Mouse (Mus musculus) brown adipose tissue, adult 24 weeks (tissue): ENCODE results near the gene Apoa1. TPM values are rescaled to one million over a fixed set of nuclear protein-coding genes. Genes with fewer than 3 reads are reported as not detected.

ENCODE experiments used
- H3K27ac ChIP-seq: fragments of 200-500 bp; replicated peaks from 2 replicates; pipeline ENCODE4 v1.5.1; 2012; ENCODE audit warnings: low read depth, mild to moderate bottlenecking, low read length
- H3K4me1 ChIP-seq: fragments of 200-500 bp; 2 replicates; pipeline ENCODE4 v1.6.1; 2012; ENCODE audit warnings: low read length, mixed read lengths; ENCODE audit not compliant: control insufficient read depth, insufficient read depth, insufficient read length
- H3K4me3 ChIP-seq: fragments of 200-500 bp; 2 replicates; pipeline ENCODE4 v1.5.1; 2012; ENCODE audit warnings: low read depth, mild to moderate bottlenecking, low read length, moderate library complexity; ENCODE audit not compliant: insufficient read depth
- polyA plus RNA-seq: library from polyadenylated mRNA; stranded (reverse); fragments of >200 nt; gene quantifications from 2 replicates; pipeline ENCODE4 v1.2.4, GENCODE M21; 2012; ENCODE audit not compliant: missing spikeins, insufficient read depth, insufficient read length

Gene Apoa1
- 6.7 TPM in 1 of 2 replicates, not detected in the other for polyA plus RNA-seq

DNA sequence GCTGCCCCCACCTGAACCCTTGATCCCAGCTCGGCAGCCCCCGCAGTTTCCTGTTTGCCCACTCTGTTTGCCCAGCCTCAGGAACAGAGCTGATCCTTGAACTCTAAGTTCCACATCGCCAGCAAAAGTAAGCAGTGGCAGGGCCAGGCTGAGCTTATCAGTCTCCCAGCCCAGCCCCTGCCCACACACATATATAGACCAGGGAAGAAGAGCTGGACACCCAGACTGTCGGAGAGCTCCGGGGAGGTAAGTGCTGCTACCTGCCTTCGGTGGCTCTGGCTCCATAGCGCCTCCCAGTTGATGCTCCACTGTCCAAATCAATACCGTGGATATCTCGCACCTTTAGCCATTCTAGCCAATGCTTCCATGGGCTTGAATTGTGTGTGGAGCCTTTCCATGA lies at the start of gene Apoa1:
Gene Apoa1, plus strand, starts transcription at position 90 of the 400 bp plus-strand sequence.
- no peak within 1 kb of the TSS for H3K4me3 ChIP-seq
- no peak within 1 kb of the TSS for H3K27ac ChIP-seq

DNA sequence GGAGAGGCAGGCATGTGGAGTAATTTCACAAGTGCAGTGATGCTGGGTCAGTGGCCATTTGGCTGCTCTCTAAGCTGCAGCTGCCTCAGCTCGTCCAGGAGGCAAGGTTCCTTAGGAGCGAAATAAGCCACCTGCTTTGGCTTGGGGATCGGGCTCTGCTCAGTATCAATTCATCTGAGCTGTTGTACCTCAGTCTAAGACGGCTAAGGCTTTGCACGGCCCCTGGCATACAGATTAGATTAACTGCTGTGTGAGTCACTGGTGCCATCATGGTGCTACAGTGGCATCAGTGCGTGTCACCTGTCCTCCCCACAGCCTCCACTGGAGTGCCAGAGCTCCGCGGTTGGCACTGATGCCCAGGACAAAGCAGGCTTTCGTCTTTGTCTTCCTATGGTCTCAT lies 49.8 kb upstream of the Apoa1 start:
- H3K4me3 ChIP-seq, result no peak overlapping the region
- H3K4me1 ChIP-seq, result peaks cover 11% of the 10 kb centered on the region
- no peak overlapping the region for H3K27ac ChIP-seq

More for the DNA sequence above, at the start of gene Apoa1:
- no peaks in the 10 kb centered on the region for H3K4me1 ChIP-seq

DNA sequence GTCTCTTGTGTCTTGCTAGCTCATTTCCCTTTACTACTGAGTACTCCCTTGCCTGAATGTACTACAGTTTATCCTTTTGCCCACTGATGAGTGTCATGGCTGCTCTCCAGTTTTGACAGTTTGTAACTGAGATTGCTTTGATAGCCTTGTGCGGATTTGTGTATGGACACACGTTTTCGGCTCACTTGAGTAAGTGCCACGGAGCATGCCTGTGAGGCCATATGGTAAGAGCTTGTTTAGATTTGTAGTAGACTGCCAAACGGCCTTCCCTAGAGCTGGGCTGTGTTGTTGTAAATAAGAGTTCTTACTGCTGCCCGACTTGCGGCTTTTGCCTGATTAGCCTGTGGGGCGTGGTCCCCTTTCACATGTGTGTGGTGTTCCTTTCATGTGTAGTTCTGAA lies 47.1 kb upstream of the Apoa1 start:
- Histone ChIP-seq H3K4me3 (no peak overlapping the region), H3K4me1 (peaks cover 7% of the 10 kb centered on the region; the same call in 1 of the 2 replicates), H3K27ac (no peak overlapping the region)

DNA sequence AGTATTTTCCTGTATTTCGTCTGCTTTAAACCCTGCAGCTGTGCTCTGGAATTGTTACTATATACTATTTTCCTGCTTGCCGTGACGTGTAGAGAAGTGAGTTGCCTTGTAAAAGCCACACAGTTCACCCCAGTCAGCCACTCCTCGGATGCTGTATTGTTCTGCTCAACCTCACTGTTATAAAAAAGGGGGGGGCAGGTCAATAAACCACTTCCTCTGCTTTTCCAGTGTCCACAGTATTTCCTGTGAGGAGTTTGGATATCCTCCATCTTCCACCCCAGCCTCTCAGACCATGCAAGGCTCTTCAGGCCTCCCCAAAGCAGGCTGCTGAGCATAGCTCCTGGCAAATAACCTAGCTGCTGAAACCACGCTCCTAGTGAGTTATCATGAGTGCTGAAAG lies 43.8 kb upstream of the Apoa1 start:
- Histone ChIP-seq H3K27ac (peak overlapping the region; percentile 81), H3K4me3 (no peak overlapping the region), H3K4me1 (peaks cover 4% of the 10 kb centered on the region; the same call in 1 of the 2 replicates)

DNA sequence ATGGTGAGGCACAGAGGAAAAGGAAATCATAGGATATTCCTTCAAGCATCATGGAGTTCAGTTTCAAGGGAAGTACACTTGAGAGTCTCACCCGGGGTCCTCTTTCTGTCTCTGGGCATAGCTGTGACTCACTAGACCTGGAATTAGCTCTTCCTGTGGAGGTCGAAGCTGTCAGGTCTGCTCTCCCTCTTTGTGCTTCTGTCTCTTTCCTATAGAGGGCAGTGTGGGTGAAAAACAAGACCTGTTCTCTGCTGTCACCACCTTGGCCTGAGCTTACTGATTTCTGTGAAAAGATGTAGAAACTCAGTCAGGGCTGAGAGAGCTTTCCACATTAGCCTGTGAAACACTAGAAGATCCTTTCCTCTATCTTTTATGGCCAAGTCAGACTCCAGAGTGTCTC lies 43.2 kb upstream of the Apoa1 start:
- H3K4me3 ChIP-seq, result no peak overlapping the region
- peak overlapping the region; percentile 11; the same call in 1 of the 2 replicates for H3K27ac ChIP-seq
- H3K4me1 ChIP-seq, result peaks cover 4% of the 10 kb centered on the region; the same call in 1 of the 2 replicates

DNA sequence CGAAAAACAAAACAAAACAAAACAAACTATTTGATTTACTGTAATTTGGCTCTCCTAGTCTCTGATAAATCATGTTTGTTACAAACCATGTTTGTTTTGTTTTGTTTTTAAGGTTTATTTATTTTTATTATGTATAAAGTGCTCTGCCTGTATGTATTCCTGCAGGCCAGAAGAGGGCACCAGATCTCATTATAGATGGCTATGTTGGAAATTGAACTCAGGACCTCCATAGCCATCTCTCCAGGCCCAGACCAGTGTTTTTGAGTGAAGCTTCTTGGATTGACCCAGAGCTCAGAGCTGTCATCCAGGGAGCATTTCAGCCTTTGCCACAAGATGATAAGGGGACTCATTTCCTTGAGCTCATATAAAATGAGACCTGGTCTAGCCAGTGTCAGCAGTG lies 42.0 kb upstream of the Apoa1 start:
- peaks cover 4% of the 10 kb centered on the region; the same call in 1 of the 2 replicates for H3K4me1 ChIP-seq
- no peak overlapping the region for H3K4me3 ChIP-seq
- H3K27ac ChIP-seq, result no peak overlapping the region

DNA sequence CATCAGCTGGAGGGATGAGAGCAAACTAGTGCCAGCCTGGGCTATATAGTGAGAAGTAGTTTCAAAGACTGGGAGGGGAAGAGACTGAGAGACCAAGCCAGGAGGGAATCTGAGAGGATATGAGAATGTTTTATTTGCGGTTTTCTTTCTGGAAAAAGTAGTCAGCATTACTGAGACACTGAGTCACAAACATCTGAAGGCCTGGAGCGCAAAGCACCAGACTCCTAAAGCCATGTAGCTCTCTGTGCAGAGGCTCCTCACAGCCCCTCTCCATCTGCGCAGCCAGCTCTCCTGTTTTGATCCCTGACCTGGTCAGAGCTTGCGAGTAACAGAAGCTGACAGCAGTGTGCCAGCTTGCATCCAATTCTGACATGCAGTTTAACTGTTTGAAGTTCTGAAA lies 40.0 kb upstream of the Apoa1 start:
- H3K4me3 ChIP-seq, result no peak overlapping the region
- H3K27ac ChIP-seq, result no peak overlapping the region
- peaks cover 4% of the 10 kb centered on the region; the same call in 1 of the 2 replicates for H3K4me1 ChIP-seq

DNA sequence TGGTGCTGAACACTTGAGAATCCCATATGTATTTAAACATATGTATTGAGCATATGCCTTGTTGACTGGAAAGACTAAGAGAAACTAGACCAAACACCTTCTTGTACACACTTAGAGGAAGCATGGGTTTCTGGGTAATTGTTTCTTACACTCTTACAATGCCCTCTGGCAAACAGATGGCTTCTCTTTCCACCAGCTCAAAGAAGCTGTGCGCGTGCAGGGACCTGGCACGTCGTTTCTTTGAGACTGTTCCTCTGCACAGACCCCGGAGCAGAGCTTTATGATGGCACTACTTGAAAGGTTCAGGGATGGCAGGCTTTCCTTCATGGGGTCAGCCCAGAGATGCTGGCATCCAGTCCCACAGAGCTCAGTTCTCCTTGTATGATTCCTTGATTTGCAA lies 39.4 kb upstream of the Apoa1 start:
- peaks cover 2% of the 10 kb centered on the region; the same call in 1 of the 2 replicates for H3K4me1 ChIP-seq
- H3K27ac ChIP-seq, result no peak overlapping the region
- H3K4me3 ChIP-seq, result no peak overlapping the region

DNA sequence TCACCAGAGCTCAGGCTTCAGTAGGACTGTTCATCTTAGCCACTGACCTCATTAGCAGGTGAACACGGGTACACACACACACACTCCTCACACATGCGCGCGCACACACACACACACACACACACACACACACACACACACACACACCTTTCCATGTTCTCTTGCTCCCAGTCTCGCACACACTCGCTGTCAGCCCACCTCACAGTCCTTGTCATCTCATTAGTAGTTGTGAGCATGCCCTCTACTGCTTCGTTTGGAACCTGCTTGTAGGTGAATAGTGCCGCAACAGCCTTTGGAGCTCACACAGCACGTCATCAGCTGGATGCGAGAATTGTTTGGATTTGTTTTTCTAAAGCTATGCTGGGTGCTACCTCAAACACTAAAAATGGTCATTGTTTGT lies 39.0 kb upstream of the Apoa1 start:
- Histone ChIP-seq H3K4me1 (no peaks in the 10 kb centered on the region), H3K27ac (no peak overlapping the region), H3K4me3 (no peak overlapping the region)

DNA sequence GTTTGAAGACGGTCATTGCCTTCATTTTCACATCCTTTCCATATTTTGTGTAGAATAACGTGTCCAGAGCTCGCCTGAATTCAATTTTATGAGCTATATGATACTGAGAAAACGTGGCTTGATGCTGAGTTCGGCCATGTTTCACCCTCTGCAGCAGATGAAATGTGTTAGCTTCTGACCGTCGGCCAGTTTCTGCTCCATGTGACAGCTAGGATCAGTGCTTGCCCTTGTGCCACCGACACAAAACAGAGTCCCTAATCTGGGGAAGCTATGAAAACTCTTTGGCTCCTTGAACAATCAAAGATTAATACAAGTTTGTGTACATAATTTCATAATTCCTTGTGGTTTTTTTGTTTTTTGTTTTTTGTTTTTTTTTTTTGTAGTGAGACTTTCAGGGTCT lies 37.1 kb upstream of the Apoa1 start:
- no peak overlapping the region for H3K4me3 ChIP-seq
- no peak overlapping the region for H3K27ac ChIP-seq
- no peaks in the 10 kb centered on the region for H3K4me1 ChIP-seq

DNA sequence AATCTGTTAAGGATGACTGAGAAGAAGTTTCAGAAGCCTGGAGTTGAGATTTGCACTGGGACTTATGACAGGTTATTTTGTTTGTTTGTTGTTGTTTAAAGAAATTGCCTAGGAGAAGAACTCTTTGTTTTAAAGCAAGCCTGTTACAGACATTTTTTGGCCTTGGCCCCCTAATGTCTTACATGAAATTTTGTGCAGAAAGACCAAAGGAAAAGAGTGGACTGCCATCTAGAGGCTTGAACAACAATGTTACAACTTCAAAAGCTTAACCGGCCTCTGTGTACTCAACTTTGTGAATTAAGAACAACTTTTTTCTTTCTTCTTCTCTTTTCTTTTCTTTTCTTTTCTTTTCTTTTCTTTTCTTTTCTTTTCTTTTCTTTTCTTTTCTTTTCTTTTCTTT lies 36.7 kb upstream of the Apoa1 start:
- Histone ChIP-seq H3K4me3 (no peak overlapping the region), H3K27ac (no peak overlapping the region)

DNA sequence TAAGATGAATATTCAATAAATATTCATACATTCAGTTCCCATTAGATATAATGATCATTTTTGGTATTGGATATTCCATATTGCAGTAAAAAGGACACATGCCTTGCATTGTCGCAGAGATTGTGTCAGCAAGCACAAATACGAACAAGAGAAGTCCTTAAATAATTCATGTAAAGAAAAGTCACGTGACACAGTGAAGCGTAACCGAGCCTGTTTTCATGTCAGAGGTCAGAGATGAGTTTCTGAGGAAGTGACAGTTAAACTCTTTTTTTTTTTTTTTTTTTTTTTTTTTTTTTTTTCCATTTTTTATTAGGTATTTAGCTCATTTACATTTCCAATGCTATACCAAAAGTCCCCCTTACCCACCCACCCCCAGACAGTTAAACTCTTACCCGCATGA lies 35.7 kb upstream of the Apoa1 start:
- Histone ChIP-seq H3K27ac (no peak overlapping the region), H3K4me1 (no peaks in the 10 kb centered on the region), H3K4me3 (no peak overlapping the region)

More for the DNA sequence above, 36.7 kb upstream of the Apoa1 start:
- no peaks in the 10 kb centered on the region for H3K4me1 ChIP-seq

DNA sequence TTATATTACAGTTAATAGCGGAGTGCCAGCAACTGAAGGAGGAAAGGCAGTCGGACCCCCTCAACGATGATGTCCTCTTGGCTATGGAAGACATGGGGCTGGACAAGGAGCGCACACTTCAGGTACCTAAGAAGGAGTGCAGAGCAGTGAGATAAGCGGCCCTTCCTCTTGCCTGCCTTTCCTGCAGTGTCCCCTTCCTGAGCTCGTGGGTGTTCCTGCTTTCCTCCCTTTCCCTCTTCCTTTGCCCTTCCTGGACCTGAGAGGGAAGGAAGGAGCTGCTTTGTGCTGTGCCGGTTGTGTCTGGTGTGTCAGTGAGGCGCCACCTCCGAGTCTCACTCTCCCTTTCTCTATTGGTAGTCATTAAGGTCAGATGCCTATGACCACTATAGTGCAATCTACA lies 33.6 kb upstream of the Apoa1 start:
- H3K27ac ChIP-seq, result no peak overlapping the region
- no peak overlapping the region for H3K4me3 ChIP-seq
- H3K4me1 ChIP-seq, result 0 out of 2 replicates have a peak, but pooled peaks cover 3% of the 10 kb centered on the region

DNA sequence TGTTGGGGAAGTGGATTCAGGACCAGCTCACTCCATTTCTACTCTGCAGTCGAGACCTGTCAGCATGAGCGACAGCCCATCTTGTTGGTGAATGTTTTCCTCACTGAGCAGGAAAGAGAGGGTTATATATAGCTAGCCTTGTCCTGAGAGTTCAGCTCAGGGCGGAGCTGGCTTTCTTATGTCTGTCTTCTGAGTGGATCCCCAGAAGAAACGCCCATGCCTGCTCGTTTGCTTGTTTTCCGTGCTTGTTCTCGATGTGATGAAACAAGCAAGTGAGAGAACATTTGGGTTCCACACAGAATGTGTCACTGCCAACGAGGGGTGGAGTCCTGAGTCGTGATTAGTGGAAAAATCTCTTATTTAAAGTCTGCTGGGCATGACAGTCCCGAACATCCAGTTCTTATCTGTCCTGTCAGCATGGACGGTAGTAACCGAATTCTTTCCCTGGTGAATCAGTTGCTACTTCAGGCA lies 31.6 kb upstream of the Apoa1 start:
- 0 out of 2 replicates have a peak, but pooled peaks cover 3% of the 10 kb centered on the region for H3K4me1 ChIP-seq
- H3K4me3 ChIP-seq, result no peak overlapping the region
- H3K27ac ChIP-seq, result 0 out of 2 replicates have a peak overlapping the region, but pooled peaks have one; percentile 17

DNA sequence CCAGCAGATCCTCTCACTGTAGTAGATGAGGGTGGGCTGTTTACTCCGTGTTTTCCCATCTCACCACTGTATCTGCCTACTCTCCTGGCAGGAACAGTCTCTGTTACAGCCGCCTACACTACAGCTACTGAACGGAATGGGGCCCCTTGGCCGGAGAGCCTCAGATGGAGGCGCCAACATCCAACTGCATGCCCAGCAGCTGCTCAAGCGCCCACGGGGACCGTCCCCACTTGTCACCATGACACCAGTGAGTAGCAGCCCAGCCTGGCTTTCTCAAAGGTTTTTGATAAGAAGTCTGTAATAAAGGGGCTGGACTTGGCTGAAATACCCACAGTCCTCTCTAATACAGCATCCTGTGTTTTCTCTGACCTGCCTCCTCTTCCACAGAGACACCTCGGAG lies 29.9 kb upstream of the Apoa1 start:
- H3K4me1 ChIP-seq, result 0 out of 2 replicates have a peak, but pooled peaks cover 3% of the 10 kb centered on the region
- no peak overlapping the region for H3K4me3 ChIP-seq
- no peak overlapping the region for H3K27ac ChIP-seq

DNA sequence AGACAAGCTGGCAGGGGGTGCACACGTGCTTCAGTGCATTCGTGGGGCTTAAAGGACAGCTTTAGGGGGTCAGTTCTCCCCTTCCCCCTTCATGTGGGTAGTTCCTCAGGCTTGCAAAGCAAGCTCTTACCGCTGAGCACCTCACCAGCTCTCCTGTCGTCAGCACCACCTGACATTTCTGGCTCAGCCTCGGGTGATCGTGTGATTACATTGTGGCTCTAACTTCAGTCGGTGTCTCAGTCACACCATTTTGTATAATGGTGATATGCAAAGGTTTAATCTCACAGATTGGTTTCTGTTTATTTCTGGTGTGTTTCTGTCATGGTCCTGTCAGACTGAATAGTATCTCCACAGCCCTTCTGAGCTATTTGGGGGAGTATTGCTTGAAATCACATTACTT lies 29.4 kb upstream of the Apoa1 start:
- no peak overlapping the region for H3K4me3 ChIP-seq
- 0 out of 2 replicates have a peak, but pooled peaks cover 3% of the 10 kb centered on the region for H3K4me1 ChIP-seq
- no peak overlapping the region for H3K27ac ChIP-seq
